Mouse (Mus musculus): ENCODE data around the gene Hoxb3. TPM values are rescaled to one million over a fixed set of nuclear protein-coding genes. Genes with fewer than 3 reads are reported as not detected.

The Hoxb3 gene
- total RNA-seq, 2 experiments from 2014 or later: not detected

DNA sequence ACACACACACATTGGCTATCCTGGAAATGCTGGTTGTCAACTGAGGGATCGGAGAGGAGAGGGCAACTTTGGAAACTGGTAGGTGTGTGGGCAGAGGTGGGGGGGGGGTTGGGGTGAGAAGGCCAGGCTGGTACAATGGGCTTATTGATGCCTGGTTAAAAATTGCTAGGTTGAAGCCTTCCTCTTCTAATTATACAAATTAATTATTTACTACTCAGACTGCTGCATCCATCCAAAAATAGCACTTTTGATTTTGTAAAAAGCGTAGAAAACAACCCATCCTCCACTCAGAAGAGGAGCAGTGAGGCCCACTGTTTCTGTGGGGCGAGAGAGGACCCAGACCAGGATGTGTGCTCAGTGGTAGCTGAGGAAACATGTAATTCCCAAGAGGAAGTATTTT lies 11.9 kb downstream of the Hoxb3 start:
- H3K27ac ChIP-seq: no peak overlapping the region
- H3K4me3 ChIP-seq: no peak overlapping the region
- no peak for DNase-seq (ENCODE audit: low spot score in 2 of 2)
- no peak for TF ChIP-seq CTCF (conservative IDR thresholded peaks at IDR 0.05)

DNA sequence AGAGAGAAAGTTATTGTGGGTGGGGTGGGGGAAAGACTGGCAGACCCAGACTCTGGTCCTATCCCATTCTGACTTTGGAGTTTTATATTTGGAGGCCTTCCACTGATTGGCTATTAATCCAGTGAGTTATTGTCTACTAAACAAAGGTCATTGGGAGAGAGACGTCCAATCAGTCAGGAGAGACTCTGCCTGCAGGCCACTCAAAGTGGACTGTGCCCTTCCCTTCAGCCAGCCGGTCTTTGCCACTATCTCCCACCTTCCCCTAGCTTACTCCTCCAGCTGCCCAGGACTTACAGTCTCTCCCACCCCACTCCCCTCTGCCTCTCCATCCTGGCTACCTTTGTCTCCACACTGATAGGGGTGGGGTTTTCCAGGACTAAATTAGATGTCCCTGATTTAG lies 13.5 kb downstream of the Hoxb3 start:
- DNase-seq (ENCODE audit: low spot score in 2 of 2): no peak
- H3K27ac ChIP-seq: no peak overlapping the region
- no peak overlapping the region for H3K4me3 ChIP-seq
- TF ChIP-seq CTCF (conservative IDR thresholded peaks at IDR 0.05): no peak

DNA sequence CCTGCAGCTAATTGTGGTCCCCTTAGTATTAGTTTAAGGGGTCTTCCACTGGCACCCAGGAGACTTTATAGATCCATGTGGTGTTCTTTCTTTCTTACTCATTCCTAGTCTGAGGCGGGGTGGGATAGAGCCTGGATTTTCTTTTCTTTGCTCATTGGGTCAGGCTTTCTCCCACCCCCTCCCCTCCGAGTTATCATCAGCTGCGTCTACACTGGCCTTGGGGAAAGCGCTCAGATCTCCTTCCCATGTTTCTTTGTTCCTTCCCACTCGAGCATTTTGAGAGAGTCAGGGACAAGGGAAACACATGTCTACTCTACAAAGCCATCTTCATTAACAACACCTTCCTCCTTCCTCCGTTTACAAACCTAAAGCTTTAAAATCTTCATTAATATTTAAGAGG lies 13.9 kb downstream of the Hoxb3 start:
- H3K27ac ChIP-seq: no peak overlapping the region
- no peak for TF ChIP-seq CTCF (conservative IDR thresholded peaks at IDR 0.05)
- H3K4me3 ChIP-seq: no peak overlapping the region
- DNase-seq (ENCODE audit: low spot score in 2 of 2): no peak

DNA sequence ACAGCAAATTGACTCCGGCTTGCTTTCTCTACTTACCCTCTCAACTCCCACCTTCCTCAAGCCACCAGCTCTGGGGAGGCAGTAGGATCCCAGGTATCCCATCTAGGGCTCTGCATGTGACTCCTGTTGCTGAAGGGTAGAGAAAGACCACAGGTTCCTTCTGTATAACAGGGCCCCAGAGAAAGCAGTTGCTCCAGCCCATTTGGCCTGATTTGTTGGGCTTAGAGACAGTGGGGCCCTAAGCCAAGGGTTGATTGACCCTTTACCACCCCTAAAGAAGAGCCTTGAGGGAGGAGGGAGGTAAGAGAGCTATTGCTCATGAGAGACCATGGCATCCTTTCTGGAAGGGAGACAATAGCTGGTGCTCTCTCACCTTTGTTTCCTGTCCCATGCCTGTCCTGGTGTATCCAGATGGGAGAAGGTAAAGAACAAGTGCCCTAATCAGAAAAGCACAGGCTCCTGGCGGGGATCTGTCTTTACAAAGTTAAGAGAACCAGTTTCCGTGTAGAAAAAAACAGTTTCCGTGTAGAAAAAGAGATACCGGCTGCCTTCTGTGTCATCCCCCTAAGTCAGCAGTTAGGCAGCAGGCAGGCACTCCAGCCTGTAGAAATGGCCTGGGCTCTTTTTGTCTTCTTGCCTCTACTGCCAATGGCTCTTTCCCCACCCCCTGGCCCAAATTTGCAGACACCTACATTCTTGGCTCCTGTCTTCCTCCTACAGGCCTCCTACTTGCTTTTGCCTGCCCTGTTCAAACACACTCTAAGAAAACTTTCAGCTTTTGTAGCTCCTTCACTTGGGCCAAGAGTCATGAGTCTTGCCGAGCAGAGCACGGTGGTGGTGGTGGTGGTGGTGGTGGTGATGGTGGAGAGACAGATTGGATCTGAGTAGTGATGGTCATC lies 16.1 kb downstream of the Hoxb3 start:
- no peak for DNase-seq (ENCODE audit: low spot score in 2 of 2)
- Histone ChIP-seq H3K4me3 (no peak overlapping the region), H3K27ac (no peak overlapping the region)
- no peak for TF ChIP-seq CTCF (conservative IDR thresholded peaks at IDR 0.05)

DNA sequence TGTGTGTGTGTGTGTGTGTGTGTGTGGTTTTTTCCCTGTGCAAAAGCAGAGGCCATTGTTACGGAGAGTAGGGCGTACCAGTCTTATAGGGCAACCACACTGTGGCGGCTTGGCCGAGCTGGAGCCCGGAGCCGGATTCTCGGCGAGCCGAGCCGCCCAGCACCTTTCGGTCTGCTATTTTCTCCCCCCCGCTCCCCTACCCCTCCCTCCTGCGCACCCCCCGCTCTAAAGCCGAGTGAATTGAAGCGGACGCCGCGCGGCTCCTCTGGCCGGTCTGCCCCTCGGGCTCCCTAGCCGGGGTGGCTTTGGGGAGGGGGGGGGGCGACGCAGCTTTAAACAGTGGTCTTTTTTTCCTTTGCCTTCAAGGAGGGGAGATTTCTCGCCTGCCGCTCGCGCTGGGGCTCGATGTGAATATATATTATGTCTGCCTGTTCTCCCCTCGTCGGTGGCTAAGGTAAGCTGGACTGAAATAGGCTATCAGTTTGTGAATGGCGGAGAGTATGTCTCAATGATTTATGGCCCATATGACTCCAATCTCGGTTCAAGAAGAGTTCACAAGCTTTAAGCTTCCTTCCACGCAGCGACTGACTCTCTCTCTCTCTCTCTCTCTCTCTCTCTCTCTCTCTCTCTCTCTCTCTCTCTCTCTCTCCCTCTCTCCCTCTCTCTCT lies 17.7 kb downstream of the Hoxb3 start:
- no peak for DNase-seq (ENCODE audit: low spot score in 2 of 2)
- no peak for TF ChIP-seq CTCF (conservative IDR thresholded peaks at IDR 0.05)
- Histone ChIP-seq H3K27ac (no peak overlapping the region), H3K4me3 (no peak overlapping the region)

DNA sequence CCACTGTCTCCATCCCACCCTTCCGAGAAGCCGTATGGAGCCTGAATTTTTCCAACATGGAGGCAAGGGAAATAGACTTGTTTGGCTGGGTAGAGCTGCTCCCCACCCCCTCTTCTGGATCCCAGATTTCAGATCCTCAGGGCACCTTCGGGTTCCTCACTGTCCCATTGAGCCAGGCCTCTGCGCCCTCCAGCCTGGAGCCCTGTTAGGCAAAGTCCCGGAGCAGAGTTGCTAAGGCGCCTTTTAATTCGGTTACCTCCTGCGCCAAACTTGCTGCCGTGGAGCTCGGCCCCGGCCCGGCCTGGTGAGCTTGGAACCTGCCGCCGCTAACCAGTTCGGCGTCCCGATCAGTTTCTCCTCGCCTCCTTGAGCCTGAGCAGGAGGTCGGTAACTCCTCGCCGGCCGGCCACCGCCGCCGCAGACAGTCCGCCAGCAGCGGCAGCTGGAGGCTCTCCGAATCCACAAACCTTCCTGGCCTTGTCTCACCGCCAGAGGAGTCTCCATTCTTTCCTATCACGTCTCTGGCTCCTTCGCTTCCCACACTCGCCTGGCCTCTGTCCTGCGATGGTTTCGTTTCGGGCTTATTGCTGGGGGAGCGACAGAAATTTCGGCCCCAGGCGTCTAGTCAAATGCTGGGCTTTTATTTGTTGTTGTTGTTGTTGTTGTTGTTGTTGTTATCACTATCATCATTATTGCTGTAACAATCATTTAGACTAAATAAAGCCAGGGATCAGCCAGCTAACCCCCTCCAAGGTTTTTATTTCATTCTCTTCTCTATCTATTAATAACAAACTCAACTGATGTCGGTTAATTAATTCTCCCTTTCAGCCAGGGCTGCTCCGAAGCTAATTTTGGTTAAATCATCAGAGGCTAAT lies 18.8 kb downstream of the Hoxb3 start:
- H3K27ac ChIP-seq: no peak overlapping the region
- H3K4me3 ChIP-seq: no peak overlapping the region
- DNase-seq (ENCODE audit: low spot score in 2 of 2): no peak
- no peak for TF ChIP-seq CTCF (conservative IDR thresholded peaks at IDR 0.05)

DNA sequence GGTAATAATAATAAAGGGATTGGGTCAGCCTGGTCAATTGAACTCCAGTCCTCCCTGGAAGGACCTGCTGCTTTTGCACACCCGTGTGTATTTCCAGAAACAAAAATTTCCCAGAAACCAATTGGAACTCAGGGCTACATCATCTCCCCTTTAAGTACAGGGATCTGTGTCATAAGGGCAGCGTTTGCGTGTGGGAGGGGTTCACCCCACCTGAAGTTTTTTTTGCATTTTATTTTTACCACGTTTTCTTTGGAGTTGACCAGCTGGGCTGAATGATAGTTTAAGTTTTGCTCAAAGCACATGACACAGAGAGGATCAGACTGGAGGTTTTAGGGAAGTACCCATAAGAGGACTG lies 19.4 kb downstream of the Hoxb3 start:
- Histone ChIP-seq H3K4me3 (no peak overlapping the region), H3K27ac (no peak overlapping the region)
- TF ChIP-seq CTCF (conservative IDR thresholded peaks at IDR 0.05): no peak
- DNase-seq (ENCODE audit: low spot score in 2 of 2): no peak

DNA sequence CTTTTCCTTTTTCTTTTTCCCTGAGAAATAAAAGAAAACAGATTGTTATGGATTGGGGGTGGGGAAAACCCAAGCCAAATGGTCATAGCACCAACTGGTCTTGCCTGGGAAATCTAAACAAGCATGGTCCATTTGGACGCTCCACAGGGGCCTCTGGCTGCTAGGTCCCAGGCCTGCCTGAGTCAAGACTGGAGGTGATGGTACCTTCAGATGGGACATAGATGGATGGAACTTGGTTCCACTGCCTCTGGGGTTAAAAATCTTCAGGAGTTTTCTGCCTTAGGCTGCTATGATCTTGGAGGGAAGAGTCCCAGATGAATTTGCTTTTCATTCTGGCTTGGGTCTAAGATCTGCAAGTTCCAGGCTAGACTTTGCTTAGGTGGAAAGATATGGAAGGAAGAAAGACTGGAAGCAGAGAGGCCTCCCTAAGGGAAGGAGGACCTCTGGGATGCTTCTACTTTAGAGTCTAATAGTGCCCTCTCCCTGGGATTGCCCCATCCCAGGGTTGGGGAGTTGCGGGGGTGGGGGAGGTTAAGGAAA lies 20.1 kb downstream of the Hoxb3 start:
- no peak for DNase-seq (ENCODE audit: low spot score in 2 of 2)
- no peak for TF ChIP-seq CTCF (conservative IDR thresholded peaks at IDR 0.05)
- Histone ChIP-seq H3K4me3 (no peak overlapping the region), H3K27ac (no peak overlapping the region)

DNA sequence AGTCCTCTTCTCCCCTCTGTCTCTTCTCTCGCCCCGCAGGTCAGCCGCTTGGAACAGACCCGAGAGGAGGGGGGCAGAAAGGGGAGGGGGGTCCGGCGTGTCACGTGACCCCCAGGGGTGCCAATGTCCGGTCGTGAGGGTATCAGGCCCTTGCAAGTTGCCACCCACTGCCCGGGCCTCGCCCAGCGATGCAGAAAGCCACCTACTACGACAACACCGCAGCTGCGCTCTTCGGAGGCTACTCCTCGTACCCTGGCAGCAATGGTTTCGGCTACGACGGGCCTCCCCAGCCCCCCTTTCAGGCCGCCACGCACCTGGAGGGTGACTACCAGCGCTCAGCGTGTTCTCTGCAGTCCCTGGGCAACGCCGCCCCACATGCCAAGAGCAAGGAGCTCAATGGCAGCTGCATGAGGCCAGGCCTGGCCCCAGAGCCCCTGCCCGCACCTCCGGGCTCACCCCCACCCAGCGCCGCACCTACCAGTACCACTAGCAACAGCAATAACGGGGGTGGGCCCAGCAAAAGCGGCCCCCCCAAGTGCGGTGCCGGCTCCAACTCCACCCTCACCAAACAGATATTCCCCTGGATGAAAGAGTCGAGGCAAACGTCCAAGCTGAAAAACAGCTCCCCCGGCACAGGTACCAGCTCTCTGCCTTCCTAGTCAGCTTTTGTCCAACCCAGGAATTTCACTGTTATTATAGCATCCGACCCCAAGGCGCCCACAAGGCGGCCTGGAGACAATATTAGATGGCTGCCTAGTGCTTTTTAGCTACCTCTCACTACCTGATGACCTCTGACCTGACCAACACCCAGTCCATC lies 21.1 kb downstream of the Hoxb3 start:
- DNase-seq (ENCODE audit: low spot score in 2 of 2): no peak
- no peak for TF ChIP-seq CTCF (conservative IDR thresholded peaks at IDR 0.05)
- Histone ChIP-seq H3K27ac (no peak overlapping the region), H3K4me3 (no peak overlapping the region)

DNA sequence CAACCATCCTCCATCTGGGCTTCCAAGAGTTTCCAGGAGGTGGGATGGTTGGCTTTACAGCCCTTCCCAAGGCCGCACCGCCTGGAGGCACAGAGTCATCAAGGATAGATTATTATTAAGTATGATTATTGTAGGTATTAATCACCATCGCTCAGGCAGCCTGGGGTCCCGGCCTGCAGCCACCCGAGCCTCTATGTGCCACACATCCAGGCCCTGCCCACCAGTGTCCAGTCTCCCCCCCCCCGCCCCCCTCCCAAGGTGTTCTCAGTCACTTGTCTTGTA lies 21.7 kb downstream of the Hoxb3 start:
- no peak overlapping the region for H3K27ac ChIP-seq
- DNase-seq (ENCODE audit: low spot score in 2 of 2): no peak
- TF ChIP-seq CTCF (conservative IDR thresholded peaks at IDR 0.05): no peak
- no peak overlapping the region for H3K4me3 ChIP-seq

DNA sequence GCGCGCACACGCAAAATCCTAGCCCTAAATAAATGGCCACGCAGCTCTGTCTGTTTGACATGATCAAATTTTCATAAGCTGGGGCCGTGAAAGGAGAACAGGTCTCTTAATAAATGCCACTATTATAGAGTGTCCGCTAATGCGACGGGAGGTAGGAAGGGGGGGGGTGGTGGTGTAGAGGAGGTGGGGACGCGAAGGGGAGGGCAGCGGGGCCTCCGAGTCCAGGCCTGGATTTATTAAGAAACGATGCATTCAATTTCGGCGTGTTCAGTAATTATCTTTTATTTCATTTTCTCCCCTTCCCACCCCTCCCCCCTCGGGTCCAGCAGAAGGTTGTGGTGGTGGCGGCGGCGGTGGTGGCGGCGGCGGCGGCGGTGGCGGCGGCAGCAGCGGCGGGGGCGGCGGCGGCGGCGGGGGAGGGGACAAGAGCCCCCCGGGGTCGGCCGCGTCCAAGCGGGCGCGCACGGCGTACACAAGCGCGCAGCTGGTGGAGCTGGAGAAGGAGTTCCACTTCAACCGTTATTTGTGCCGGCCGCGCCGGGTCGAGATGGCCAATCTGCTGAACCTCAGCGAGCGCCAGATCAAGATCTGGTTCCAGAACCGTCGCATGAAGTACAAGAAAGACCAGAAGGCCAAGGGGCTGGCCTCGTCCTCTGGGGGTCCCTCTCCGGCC lies 22.2 kb downstream of the Hoxb3 start:
- TF ChIP-seq CTCF (conservative IDR thresholded peaks at IDR 0.05): no peak
- H3K27ac ChIP-seq: no peak overlapping the region
- no peak overlapping the region for H3K4me3 ChIP-seq
- no peak for DNase-seq (ENCODE audit: low spot score in 2 of 2)

Data from layer of hippocampus, adult 2 months (tissue).